Mouse (Mus musculus) cortical plate, adult 2 months (tissue): ENCODE data around the gene March1.

Source experiments
- CTCF ChIP-seq: fragments of 200-500 bp; IDR thresholded peaks from 2 replicates; pipeline ENCODE4 v1.5.1; 2011; ENCODE audit warnings: mild to moderate bottlenecking, control low read depth, low read length; ENCODE audit not compliant: insufficient read depth; ENCODE audit errors: extremely low read depth
- POLR2A ChIP-seq: fragments of 200-500 bp; IDR thresholded peaks from 2 replicates; pipeline ENCODE4 v1.6.1; 2011; ENCODE audit warnings: mild to moderate bottlenecking, low read length, control low read depth; ENCODE audit not compliant: insufficient read depth; ENCODE audit errors: extremely low read depth

GRCm38 (mm10) chr8:65645502-65645901 lies 27.8 kb downstream of the March1 start:
- no peak for TF ChIP-seq POLR2A
- no peak for TF ChIP-seq CTCF
